Mouse (Mus musculus): ENCODE measurements around the gene Crybg1.
"Not testable (repeated sequence)": the region's sequence is repeated elsewhere in the genome, so short reads cannot be mapped to it uniquely, and the experiment has no call there.

Crybg1 gene

DNA sequence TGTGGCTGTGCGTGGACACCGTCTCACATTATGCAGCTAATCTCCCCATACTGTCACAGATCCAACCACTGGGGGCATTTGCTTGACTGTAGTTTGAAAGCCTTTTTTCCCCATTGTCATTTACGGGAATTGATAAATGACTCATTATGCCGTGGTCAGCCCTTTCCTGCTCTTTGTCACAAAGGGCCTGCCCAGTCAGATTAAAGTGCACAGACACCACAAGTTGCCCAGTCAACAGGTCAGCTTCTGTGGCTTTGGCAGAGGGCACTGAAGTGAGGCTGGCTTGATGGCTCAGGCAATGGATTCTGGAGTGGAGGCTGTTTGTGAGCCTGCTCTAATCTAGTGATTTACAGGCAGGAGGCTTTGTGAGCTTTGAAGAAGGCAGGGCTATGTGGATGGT lies 204.9 kb downstream of the Crybg1 start:
- DNase-seq: no peak

DNA sequence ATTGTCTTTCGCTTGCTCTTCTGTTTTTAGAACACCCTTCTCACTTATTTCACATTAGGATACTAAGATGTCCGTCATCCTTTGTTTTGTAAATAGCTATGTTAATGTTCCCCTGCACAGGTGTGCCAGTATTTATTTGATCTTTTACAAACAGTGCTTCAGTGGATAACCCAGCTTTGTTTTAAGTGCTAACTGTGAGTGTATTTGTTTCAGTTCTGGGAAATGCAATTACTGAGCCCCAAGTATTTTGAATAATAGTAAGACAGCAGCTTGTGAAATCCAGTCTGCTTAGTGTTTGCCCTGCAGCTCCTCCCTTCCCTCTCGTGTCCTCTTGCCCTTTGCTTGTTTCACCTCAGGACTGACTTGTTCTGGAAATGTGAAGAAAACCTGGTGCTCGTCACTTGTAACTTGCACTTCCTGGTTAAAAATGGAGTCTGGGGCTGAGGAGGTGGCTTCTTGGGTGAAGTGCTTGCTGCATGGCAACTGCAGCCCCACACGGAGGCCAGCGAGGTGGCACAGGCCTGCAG lies 209.5 kb downstream of the Crybg1 start:
- DNase-seq: no peak

DNA sequence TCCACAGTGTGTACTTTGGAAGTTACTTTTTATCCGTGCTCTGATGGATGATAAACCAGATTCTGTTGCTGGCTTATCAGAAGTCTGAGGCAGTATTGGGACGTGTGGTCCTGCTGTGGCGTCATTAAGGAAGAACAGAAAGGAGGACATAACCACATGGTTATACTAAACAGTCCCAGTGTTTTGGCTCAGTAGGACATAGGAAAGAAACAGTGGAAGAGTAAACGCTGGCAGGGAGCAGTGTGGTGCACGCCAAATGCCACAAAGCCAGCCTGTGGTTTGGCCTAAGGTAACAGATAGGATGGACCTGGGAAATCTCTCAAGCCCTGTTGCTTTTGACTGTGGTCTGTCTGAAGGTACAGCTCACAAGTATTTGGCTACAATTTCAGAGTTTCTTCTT lies 220.1 kb downstream of the Crybg1 start:
- DNase-seq: peak; percentile 6

DNA sequence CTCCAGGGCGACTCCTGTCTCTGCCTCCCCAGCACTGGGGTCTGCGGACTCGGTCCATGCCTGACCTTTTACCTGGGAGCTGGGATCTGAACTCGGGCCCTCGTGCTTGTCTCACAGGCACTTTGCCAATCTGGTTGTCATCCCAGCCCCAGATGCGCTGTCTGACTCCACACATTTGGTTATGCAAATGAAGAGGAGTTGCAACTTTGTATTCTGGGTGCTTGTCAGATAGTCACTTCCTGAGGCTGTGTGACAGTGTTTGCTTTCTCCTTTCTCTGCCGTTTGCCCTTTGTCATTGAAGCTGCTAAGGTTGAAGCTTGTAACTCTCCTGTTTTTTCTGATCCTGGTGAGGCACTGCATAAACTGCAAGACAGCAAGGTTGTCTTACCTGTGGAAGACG lies 220.9 kb downstream of the Crybg1 start:
- DNase-seq: no peak

DNA sequence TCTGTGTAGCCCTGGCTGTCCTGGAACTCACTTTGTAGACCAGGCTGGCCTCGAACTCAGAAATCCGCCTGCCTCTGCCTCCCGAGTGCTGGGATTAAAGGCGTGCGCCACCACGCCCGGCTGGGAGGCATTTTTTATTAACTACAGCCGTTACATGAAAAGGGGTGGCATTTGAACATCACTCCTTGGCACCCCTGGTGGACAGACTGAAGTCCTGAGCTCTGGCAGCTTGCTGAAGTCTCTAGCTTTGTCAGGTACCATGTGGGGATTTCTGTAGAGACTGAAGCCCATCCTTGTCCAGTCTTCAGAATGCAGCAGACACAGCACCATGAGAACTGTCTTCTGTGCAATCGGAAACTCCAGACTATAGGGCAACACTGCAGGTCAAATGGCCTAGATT lies 222.9 kb downstream of the Crybg1 start:
- DNase-seq: not testable (repeated sequence)

DNA sequence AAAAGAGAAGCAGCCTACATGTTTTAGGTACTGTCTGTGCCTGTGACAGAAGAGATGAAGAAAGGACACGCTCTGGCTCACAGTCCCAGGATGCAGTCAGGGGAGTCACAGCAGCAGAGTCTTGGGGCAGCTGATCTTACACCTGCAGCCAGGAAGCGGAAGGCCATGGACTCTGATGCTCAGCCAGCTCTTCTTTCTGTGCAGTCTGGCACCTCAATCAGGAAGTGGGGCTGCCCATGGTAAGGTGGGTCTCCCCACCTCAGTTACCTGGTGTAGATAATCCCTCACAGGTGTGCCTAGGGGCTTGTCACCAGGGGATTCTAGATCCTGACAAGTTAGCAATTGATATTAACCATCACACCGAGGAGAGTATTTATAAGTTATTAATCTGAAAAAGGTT lies 225.6 kb downstream of the Crybg1 start:
- DNase-seq: no peak

DNA sequence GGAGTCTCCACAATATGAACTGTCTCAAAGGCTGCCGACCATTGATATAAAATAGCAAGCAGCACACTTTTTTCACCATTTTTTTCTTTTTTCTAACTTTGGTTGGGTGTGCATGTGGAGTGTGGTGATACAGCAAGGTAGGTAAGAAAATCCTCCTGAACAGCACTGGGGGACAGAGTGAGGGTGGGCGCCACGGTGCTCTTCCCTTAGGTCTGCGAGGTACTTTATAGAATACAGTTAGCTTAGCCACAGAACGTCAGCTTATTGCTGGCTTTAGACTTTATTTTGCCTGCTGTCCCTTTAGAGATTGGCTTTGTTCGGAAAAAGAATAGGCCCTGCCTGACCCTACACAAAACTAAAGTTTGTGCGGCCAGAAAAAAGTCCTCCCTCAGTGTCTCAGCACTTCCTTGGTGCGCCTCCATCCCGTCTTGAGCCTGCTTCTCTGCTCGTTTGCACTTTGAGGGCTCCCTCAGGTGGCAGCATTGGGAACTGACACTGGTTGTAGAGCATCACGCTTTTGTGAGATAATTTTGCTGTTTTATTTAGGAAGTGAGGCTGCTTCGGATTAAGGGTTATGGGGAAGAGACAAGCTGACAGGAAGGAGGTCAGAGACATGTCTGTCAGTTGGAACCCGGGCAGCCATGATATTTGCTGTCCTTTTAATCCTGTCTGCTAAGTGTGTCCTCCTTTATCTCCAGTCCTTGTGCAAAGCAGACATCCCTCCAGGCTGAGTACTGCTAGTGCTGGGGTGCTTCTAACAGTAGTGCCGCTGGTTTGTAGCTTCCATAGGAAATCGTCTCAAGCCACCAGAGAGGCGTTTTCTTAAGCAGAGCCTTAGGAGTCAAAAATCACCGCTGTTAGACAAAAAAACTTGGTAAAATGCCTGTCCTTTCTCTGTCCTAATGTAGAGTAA lies 229.7 kb downstream of the Crybg1 start:
- DNase-seq: peak; percentile 26

DNA sequence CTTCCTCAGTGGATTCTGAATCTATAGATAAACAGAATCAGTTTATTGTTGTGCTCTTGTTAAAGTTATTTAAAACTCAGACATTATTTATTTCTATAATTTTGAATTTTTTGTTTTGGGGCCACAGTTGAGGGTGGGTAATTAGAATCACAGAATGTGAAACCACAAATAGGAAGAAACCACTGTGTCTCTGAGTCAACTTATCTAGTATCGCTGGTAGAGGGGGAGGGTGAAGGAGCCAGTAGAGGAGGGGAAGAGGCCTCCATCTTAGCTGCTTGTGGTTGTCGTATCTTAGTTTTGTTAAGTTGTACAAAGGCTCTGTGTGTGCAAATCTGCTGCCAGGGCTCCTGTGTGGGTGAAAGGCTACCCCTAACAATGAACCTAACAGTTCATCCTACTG lies 231.9 kb downstream of the Crybg1 start:
- DNase-seq: no peak

DNA sequence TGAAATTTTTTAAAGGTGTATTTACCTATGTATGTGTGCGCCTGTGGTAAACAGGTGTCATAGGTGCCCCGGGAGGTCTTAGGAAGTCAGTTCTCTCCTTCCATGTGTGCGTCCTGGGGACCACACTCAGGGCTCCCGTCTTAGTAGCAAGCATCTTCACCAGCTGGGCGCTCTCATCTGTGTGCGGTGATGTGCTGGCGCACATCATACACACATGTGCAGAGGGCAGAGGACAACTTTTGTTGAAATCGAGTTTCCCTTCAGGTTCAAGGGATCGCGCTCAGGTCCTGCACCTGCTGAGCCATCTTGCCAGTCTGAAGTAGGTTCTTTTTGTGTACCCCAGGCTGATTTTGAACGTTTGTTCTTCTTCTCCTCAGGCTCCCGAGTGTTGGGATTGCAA lies 232.5 kb downstream of the Crybg1 start:
- no peak for DNase-seq

DNA sequence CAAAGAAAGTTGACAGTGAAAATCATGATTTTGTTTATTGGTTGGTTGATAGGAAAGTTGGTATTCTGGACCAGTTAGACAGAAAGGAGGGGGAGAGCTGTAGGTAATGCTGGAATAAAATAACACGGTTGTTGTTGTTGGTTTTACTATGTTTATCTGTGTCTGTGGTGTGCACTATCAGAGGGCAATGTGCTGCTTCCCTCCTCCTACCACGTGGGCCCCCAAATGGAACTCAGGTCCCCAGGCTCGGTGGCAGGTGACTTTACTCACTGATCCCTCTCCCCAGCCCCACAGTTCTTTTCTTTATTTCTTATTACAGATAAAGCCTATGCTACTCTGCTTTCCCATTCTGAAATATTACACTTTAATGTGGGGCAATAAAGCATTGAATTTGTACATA lies 236.4 kb downstream of the Crybg1 start:
- DNase-seq: no peak

DNA sequence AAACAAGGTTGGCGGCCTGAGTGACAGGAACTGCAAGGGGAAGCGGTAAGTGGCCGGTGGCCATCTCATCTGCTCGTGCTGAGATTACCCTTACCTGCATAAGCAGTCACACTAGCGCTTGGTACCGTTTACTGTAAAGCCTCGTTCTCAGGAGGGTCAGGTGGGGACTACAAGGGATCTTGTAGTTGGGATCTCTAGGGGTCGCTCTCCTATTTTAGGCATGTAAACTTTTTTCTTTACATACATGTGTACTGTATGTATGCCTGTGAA lies 237.8 kb downstream of the Crybg1 start:
- no peak for DNase-seq

DNA sequence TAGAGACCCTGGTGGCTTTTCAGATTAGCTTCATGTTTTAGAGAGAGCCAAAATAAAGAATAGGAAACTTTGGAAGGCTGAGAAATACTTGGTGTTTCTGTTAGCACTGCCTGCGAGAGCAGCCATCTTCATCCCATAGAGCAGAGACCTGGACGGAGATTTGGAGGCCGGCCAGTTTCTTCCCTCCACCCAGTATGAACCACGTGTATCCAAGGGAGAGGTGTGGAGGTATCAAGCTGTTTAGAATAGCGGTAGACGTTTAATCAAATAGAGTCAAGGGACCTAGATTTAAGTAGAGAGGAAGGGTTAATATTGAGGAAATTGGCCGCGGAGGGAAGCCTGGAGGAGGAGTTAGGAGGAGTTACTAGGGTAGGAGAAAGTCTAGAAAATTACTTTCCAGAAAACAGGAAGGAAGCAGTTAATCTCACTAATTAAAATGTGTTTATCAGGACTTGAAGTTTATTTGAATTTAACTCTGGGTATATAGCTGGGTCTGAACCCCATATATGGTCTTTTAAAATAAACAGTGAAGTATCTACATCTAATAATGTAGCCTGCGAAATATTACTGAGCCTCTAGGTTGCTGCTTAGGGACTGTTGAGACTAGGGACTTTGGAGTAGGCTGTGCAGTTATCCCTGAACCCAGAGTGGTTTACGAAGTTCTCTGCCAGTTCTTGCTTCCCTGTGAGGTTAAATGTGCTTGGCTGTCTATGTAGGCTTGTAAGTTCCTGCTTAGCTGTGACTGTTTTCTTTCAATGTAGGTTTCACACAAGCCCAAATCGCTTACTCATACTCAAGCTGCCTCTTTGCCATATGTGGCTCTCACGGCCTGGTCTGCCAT lies 238.4 kb downstream of the Crybg1 start:
- no peak for DNase-seq

DNA sequence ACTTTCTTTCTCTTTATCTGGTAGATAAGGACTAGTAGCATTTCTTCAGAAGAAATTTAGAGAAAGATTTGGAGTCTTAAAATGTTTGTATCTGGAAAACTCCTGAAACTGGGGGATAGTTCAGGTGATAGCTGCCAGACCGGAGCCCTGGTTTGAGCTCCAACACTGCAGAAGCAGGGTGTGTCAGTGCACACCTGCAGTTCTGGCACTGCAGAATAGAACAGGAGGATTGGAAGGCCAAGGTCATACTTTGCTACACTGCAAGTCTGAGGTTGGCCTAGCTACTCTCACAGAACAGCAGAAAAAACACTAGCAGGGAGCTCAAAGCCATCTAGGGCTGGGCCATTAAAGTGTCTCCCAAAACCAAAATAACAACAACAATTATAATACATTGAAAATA lies 244.1 kb downstream of the Crybg1 start:
- DNase-seq: no peak

DNA sequence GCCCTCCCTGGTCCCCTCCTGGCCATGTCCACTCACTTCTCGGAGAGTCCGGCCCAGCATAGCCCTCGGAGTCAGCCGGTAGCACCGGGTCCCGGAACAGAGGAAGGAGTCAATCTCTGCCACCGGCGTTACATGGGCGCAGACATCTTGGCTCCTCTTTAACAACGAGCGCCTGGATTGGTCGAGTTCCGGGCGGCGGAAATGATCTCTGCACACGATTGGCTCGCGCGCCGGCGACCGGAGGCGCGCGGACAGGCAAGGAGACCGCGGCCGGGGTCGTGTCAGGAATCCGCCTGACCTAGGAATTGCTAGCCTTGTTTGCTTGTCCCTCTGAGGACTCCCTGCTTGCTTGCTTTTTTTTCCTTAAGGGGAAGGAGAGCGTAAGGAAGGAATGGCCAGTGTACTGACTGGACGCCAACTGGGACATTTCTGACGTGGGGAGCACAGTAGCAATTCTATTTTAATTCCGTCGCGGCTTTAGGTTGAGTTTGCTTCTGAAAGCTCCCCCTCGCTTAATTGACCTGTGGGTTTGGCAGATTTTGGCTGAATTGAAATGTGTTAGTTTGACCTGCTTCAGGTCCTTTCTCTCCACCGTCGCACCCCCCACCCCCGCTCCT lies 247.0 kb downstream of the Crybg1 start, which contains the start of the genes Qrsl1 and Rtn4ip1:
TSS of gene Qrsl1 (minus strand) at position 168 of the 617 bp plus-strand sequence.
TSS of gene Rtn4ip1 (plus strand) at position 230 of the 617 bp plus-strand sequence.
- peak; percentile 92 for DNase-seq

DNA sequence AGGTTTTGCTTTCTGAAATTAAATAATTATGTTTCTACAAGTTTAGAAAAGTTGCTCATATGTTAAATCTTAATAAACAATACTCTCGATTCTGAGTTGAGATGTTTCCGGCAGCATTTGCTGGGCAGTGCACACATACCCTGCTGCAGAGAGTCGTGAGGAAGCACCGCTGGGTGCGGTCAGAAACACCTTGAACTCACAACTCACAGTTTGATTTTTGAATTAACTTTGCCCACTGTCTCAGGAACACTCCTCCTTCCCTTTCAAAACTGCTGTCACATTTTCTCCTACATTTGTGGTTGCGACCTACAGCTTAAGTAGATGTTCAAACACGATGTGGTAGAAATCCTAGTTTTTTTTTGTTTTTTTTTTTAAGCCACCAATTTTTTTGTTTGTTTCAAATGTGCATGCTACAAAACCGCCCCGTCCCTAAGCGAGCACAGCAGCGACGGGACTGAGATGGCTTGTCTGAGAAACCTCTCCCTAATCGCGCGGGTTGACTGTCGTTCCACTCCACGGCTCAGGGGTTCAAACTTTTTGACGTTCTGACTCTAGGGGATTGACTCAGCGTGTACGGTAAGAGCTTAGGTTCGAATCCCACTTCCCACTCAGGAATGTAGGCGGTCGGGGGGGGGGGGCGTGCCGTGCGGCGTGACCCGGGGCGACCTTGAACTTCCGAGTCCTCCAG lies 247.6 kb downstream of the Crybg1 start:
- DNase-seq: no peak

All from cerebellum, adult 11 months (tissue).